Mouse (Mus musculus): ENCODE results near the gene Osbpl3. TPM values are rescaled to one million over a fixed set of nuclear protein-coding genes. Genes with fewer than 3 reads are reported as not detected.

The Osbpl3 gene
- total RNA-seq, 1 experiment: 9.9 TPM

DNA sequence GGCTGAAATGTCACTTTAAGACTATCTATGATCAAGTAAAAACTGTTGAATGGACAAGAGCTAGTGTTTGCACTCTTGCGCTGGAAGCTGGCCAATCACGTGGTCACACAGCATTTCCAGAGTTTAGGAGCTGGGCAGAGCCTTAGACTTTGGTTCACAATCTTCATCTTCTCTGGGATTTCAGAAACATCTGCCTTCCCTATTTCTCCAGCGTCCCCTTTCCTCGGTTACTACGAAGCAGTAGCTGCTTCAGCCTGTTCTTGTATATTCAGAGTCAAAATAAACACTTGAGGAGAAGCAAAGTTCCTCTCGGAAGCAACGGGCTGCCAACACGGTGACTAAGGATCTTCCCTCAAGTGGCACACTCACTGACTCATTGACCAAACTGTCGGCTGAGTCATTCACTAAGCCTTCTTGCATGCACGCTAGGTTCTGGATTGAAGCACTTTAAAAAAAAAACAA lies 201.2 kb downstream of the Osbpl3 start:
- H3K36me3 ChIP-seq (ENCODE audit: control insufficient read depth, insufficient read depth, low read length, poor library complexity, severe bottlenecking): no peaks in the 10 kb centered on the region
- no peak overlapping the region for H3K9ac ChIP-seq (ENCODE audit: insufficient read depth, low read depth, low read length, poor library complexity, severe bottlenecking)
- H3K27ac ChIP-seq (ENCODE audit: insufficient read depth, low read depth, low read length, poor library complexity, severe bottlenecking): no peak overlapping the region
- no peaks in the 10 kb centered on the region for H3K4me1 ChIP-seq (ENCODE audit: control insufficient read depth in 2 of 2, insufficient read depth in 2 of 2, low read length in 2 of 2, poor library complexity in 1 of 2)
- no peaks in the 10 kb centered on the region for H3K9me3 ChIP-seq (ENCODE audit: control insufficient read depth, insufficient read depth, low read depth, low read length)
- DNase-seq (ENCODE audit: low read depth, low spot score): no peak
- TF ChIP-seq MAFK (IDR thresholded peaks at IDR 0.05; ENCODE audit: insufficient read depth, low read depth, low read length) (no peak), ZNF384 (IDR thresholded peaks at IDR 0.05; ENCODE audit: low read depth, low read length) (no peak), ZC3H11A (IDR thresholded peaks at IDR 0.05; ENCODE audit: borderline replicate concordance, low read depth, low read length) (no peak), CHD2 (IDR thresholded peaks at IDR 0.05; ENCODE audit: low read depth, low read length) (no peak), HCFC1 (IDR thresholded peaks at IDR 0.05; ENCODE audit: borderline replicate concordance, insufficient read depth, low read length) (no peak)
- in situ Hi-C loops (cut with MboI; ENCODE audit: low sequenced_read_pairs in 2 of 2, unreplicated experiment in 2 of 2): no loop called here
- H3K4me3 ChIP-seq (ENCODE audit: insufficient read depth in 1 of 2, low read depth in 1 of 2, low read length in 2 of 2, poor library complexity in 1 of 2, severe bottlenecking in 1 of 2): no peak overlapping the region

DNA sequence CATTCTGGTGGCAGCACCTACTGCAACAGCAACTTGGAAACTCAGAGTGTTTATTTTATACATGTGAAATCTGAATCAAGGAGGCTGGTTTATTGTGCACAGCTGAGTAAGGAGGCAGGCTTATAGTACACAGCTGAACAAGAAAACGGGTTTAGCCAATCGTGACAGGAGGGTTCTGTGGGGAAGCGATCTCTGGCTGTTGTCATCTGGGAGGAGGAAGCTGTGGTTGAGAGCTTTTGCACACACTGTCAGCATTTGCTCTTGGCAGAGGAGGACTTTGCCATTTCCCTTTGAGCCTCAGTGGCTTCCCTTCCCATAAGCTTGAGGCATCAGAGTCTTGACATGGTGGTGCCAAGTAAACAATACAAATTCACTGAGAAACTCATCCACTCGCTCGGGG lies 203.3 kb downstream of the Osbpl3 start:
- no peaks in the 10 kb centered on the region for H3K9me3 ChIP-seq (ENCODE audit: control insufficient read depth, insufficient read depth, low read depth, low read length)
- no peaks in the 10 kb centered on the region for H3K36me3 ChIP-seq (ENCODE audit: control insufficient read depth, insufficient read depth, low read length, poor library complexity, severe bottlenecking)
- no peak overlapping the region for H3K4me3 ChIP-seq (ENCODE audit: insufficient read depth in 1 of 2, low read depth in 1 of 2, low read length in 2 of 2, poor library complexity in 1 of 2, severe bottlenecking in 1 of 2)
- in situ Hi-C loops (cut with MboI; ENCODE audit: low sequenced_read_pairs in 2 of 2, unreplicated experiment in 2 of 2): no loop called here
- H3K9ac ChIP-seq (ENCODE audit: insufficient read depth, low read depth, low read length, poor library complexity, severe bottlenecking): no peak overlapping the region
- no peak for DNase-seq (ENCODE audit: low read depth, low spot score)
- no peaks in the 10 kb centered on the region for H3K4me1 ChIP-seq (ENCODE audit: control insufficient read depth in 2 of 2, insufficient read depth in 2 of 2, low read length in 2 of 2, poor library complexity in 1 of 2)
- TF ChIP-seq ZC3H11A (IDR thresholded peaks at IDR 0.05; ENCODE audit: borderline replicate concordance, low read depth, low read length): no peak
- TF ChIP-seq ZNF384 (IDR thresholded peaks at IDR 0.05; ENCODE audit: low read depth, low read length): no peak
- TF ChIP-seq CHD2 (IDR thresholded peaks at IDR 0.05; ENCODE audit: low read depth, low read length): no peak
- no peak for TF ChIP-seq HCFC1 (IDR thresholded peaks at IDR 0.05; ENCODE audit: borderline replicate concordance, insufficient read depth, low read length)
- no peak for TF ChIP-seq MAFK (IDR thresholded peaks at IDR 0.05; ENCODE audit: insufficient read depth, low read depth, low read length)
- no peak overlapping the region for H3K27ac ChIP-seq (ENCODE audit: insufficient read depth, low read depth, low read length, poor library complexity, severe bottlenecking)

DNA sequence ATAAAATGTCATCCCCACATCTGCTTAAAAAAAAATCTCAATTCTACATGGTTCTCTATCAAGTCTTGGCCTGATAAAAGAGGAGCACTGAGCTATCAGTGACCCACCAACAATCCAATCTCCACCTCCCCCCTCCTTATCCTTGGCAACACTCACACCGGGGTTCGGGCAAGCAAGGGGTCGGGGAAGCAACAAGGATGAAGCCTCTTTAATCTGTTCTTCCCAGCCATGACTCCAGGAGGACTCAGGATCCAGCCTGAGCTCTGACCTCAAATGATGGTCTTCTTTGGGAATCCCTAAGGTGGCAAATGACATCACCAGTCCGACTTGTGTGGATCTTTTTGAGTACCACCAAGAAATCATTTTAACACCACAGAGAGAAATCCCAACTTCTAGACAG lies 208.2 kb downstream of the Osbpl3 start:
- Histone ChIP-seq H3K9me3 (ENCODE audit: control insufficient read depth, insufficient read depth, low read depth, low read length) (no peaks in the 10 kb centered on the region), H3K9ac (ENCODE audit: insufficient read depth, low read depth, low read length, poor library complexity, severe bottlenecking) (no peak overlapping the region), H3K4me1 (ENCODE audit: control insufficient read depth in 2 of 2, insufficient read depth in 2 of 2, low read length in 2 of 2, poor library complexity in 1 of 2) (no peaks in the 10 kb centered on the region), H3K36me3 (ENCODE audit: control insufficient read depth, insufficient read depth, low read length, poor library complexity, severe bottlenecking) (no peaks in the 10 kb centered on the region), H3K4me3 (ENCODE audit: insufficient read depth in 1 of 2, low read depth in 1 of 2, low read length in 2 of 2, poor library complexity in 1 of 2, severe bottlenecking in 1 of 2) (no peak overlapping the region), H3K27ac (ENCODE audit: insufficient read depth, low read depth, low read length, poor library complexity, severe bottlenecking) (no peak overlapping the region)
- in situ Hi-C loops (cut with MboI; ENCODE audit: low sequenced_read_pairs in 2 of 2, unreplicated experiment in 2 of 2): no loop called here
- TF ChIP-seq MAFK (IDR thresholded peaks at IDR 0.05; ENCODE audit: insufficient read depth, low read depth, low read length) (no peak), HCFC1 (IDR thresholded peaks at IDR 0.05; ENCODE audit: borderline replicate concordance, insufficient read depth, low read length) (no peak), ZC3H11A (IDR thresholded peaks at IDR 0.05; ENCODE audit: borderline replicate concordance, low read depth, low read length) (no peak), CHD2 (IDR thresholded peaks at IDR 0.05; ENCODE audit: low read depth, low read length) (no peak), ZNF384 (IDR thresholded peaks at IDR 0.05; ENCODE audit: low read depth, low read length) (no peak)
- no peak for DNase-seq (ENCODE audit: low read depth, low spot score)

DNA sequence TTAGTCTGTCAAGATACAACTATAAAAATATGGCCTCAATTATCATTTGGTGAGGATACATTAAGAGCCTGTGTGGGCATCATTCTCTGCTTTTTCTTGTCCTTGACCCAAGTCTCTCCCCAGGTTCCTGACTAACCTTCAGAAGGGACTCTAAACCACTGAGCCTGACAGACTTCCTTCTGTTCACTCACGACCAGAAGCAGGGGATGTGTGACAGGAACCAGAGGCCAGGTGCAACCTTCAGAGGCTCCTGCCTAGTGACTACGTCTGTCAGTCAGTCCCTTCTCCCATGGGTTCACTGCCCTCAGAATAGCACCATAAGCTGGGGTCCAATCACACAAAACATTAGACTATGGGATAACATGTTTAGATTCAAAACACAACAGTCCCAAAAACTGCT lies 208.6 kb downstream of the Osbpl3 start:
- H3K4me3 ChIP-seq (ENCODE audit: insufficient read depth in 1 of 2, low read depth in 1 of 2, low read length in 2 of 2, poor library complexity in 1 of 2, severe bottlenecking in 1 of 2): no peak overlapping the region
- H3K36me3 ChIP-seq (ENCODE audit: control insufficient read depth, insufficient read depth, low read length, poor library complexity, severe bottlenecking): no peaks in the 10 kb centered on the region
- no peaks in the 10 kb centered on the region for H3K4me1 ChIP-seq (ENCODE audit: control insufficient read depth in 2 of 2, insufficient read depth in 2 of 2, low read length in 2 of 2, poor library complexity in 1 of 2)
- H3K27ac ChIP-seq (ENCODE audit: insufficient read depth, low read depth, low read length, poor library complexity, severe bottlenecking): no peak overlapping the region
- in situ Hi-C loops (cut with MboI; ENCODE audit: low sequenced_read_pairs in 2 of 2, unreplicated experiment in 2 of 2): no loop called here
- no peak for TF ChIP-seq ZC3H11A (IDR thresholded peaks at IDR 0.05; ENCODE audit: borderline replicate concordance, low read depth, low read length)
- no peak for TF ChIP-seq HCFC1 (IDR thresholded peaks at IDR 0.05; ENCODE audit: borderline replicate concordance, insufficient read depth, low read length)
- no peak for TF ChIP-seq MAFK (IDR thresholded peaks at IDR 0.05; ENCODE audit: insufficient read depth, low read depth, low read length)
- TF ChIP-seq CHD2 (IDR thresholded peaks at IDR 0.05; ENCODE audit: low read depth, low read length): no peak
- no peak for TF ChIP-seq ZNF384 (IDR thresholded peaks at IDR 0.05; ENCODE audit: low read depth, low read length)
- no peaks in the 10 kb centered on the region for H3K9me3 ChIP-seq (ENCODE audit: control insufficient read depth, insufficient read depth, low read depth, low read length)
- no peak overlapping the region for H3K9ac ChIP-seq (ENCODE audit: insufficient read depth, low read depth, low read length, poor library complexity, severe bottlenecking)
- no peak for DNase-seq (ENCODE audit: low read depth, low spot score)

DNA sequence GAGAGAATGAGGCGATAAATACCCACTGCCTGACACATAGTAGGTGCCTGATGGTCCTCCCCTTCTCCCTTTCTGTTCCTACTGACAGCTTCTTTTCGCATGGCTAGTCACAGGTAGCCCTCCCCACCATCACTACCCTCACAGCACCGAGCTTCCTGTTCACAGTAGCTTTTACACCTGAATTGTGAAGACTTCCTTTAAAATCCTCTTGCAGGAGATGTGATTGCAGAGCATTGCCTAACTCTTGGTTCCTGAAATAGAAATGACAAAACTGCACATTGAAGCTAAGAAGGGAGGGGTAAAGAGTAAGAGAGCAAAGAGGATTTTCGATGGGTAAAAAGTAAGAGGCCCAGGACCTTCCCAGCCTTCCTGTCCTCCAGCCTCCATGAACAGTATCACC lies 211.0 kb downstream of the Osbpl3 start:
- in situ Hi-C loops (cut with MboI; ENCODE audit: low sequenced_read_pairs in 2 of 2, unreplicated experiment in 2 of 2): no loop called here
- no peak overlapping the region for H3K27ac ChIP-seq (ENCODE audit: insufficient read depth, low read depth, low read length, poor library complexity, severe bottlenecking)
- H3K9me3 ChIP-seq (ENCODE audit: control insufficient read depth, insufficient read depth, low read depth, low read length): no peaks in the 10 kb centered on the region
- H3K4me3 ChIP-seq (ENCODE audit: insufficient read depth in 1 of 2, low read depth in 1 of 2, low read length in 2 of 2, poor library complexity in 1 of 2, severe bottlenecking in 1 of 2): no peak overlapping the region
- TF ChIP-seq MAFK (IDR thresholded peaks at IDR 0.05; ENCODE audit: insufficient read depth, low read depth, low read length): no peak
- H3K9ac ChIP-seq (ENCODE audit: insufficient read depth, low read depth, low read length, poor library complexity, severe bottlenecking): no peak overlapping the region
- no peak for DNase-seq (ENCODE audit: low read depth, low spot score)
- H3K36me3 ChIP-seq (ENCODE audit: control insufficient read depth, insufficient read depth, low read length, poor library complexity, severe bottlenecking): no peaks in the 10 kb centered on the region
- H3K4me1 ChIP-seq (ENCODE audit: control insufficient read depth in 2 of 2, insufficient read depth in 2 of 2, low read length in 2 of 2, poor library complexity in 1 of 2): peaks cover 0 to 3% of the 10 kb centered on the region in 2 experiments; a peak in 1 of 4 replicates
